Mouse (Mus musculus) intestine, embryonic 14.5 days (tissue): ENCODE results near the gene Acot7. TPM values are rescaled to one million over a fixed set of nuclear protein-coding genes. Genes with fewer than 3 reads are reported as not detected.

ENCODE experiments used
- ATAC-seq: fragments of 200-750 bp; cut with Nextera tagmentation; replicated peaks from 2 replicates; pipeline ENCODE4 v1.8.0; 2017; ENCODE audit warnings: low read depth, moderate number of reproducible peaks, moderate TSS enrichment, moderate library complexity; ENCODE audit not compliant: low FRiP score, low TSS enrichment
- DNase-seq: peaks from one replicate; pipeline ENCODE4 v3.0.0-alpha.2; 2018; ENCODE audit warnings: low spot score
- H3K27ac ChIP-seq: fragments of 300-500 bp; sonication (generic); 2 replicates; pipeline ENCODE4 v1.5.1; 2014; ENCODE audit warnings: low read depth, mild to moderate bottlenecking, control low read depth
- H3K27me3 ChIP-seq: fragments of 300-500 bp; sonication (generic); replicated peaks from 2 replicates; pipeline ENCODE4 v1.6.1; 2014; ENCODE audit warnings: low read length, control low read depth; ENCODE audit not compliant: control insufficient read depth, insufficient read depth
- H3K36me3 ChIP-seq: fragments of 300-500 bp; sonication (generic); 2 replicates; pipeline ENCODE4 v1.6.1; 2014; ENCODE audit warnings: low read length, control low read depth; ENCODE audit not compliant: control insufficient read depth, insufficient read depth
- H3K4me1 ChIP-seq: fragments of 300-500 bp; sonication (generic); replicated peaks from 2 replicates; pipeline ENCODE4 v1.6.1; 2014; ENCODE audit warnings: low read length, control low read depth, mixed read lengths; ENCODE audit not compliant: control insufficient read depth, insufficient read depth
- H3K4me2 ChIP-seq: fragments of 300-500 bp; sonication (generic); 2 replicates; pipeline ENCODE4 v1.6.1; 2014; ENCODE audit warnings: low read length
- H3K4me3 ChIP-seq: fragments of 300-500 bp; sonication (generic); 2 replicates; pipeline ENCODE4 v1.5.1; 2014; ENCODE audit warnings: low read depth, low read length, control low read depth, mixed read lengths
- H3K9ac ChIP-seq: fragments of 300-500 bp; sonication (generic); 2 replicates; pipeline ENCODE4 v1.6.1; 2014; ENCODE audit warnings: mild to moderate bottlenecking, low read length
- H3K9me3 ChIP-seq: fragments of 300-500 bp; sonication (generic); 2 replicates; pipeline ENCODE4 v1.6.1; 2016; ENCODE audit warnings: low read length, control low read depth; ENCODE audit not compliant: control insufficient read depth
- WGBS: fragments of 180-500 bp; shearing (Covaris S2); extraction: QIAGEN DNeasy Blood & Tissue Kit; methylation state at CpG from one replicate; pipeline ENCODE4 v1.1.7; 2014; 5-methylcytosine and 5-hydroxymethylcytosine counted together
- polyA plus RNA-seq: library from polyadenylated mRNA; unstranded; fragments of >200 nt; fragmentation: Nextera tagmentation; extraction: Ambion mirVana; gene quantifications from 2 replicates; pipeline ENCODE4 v1.2.1, GENCODE M21; 2014

Gene Acot7
- polyA plus RNA-seq, 1 experiment from 2014 or later = 61.5 TPM

- 78% methylated on average over 6 of the region's 6 CpGs for WGBS
- no peak for ATAC-seq
Observed at GRCm38 (mm10) chr4:152189071-152189470, 11.1 kb downstream of the Acot7 start.

GRCm38 (mm10) chr4:152189691-152190090 is 11.8 kb downstream of the Acot7 start:
- no peaks in the 10 kb centered on the region for H3K27me3 ChIP-seq
- no peak overlapping the region for H3K4me2 ChIP-seq
- no peaks in the 10 kb centered on the region for H3K9me3 ChIP-seq
- H3K36me3 ChIP-seq = no peaks in the 10 kb centered on the region
- H3K4me3 ChIP-seq = no peak overlapping the region
- peaks cover 16% of the 10 kb centered on the region for H3K4me1 ChIP-seq
- WGBS = 85% methylated on average over 4 of the region's 4 CpGs
- H3K9ac ChIP-seq = no peak overlapping the region
- H3K27ac ChIP-seq = no peak overlapping the region
- DNase-seq = no peak
- ATAC-seq = no peak

More at GRCm38 (mm10) chr4:152189071-152189470, 11.1 kb downstream of the Acot7 start:
- H3K4me1 ChIP-seq = peaks cover 16% of the 10 kb centered on the region
- no peak overlapping the region for H3K9ac ChIP-seq
- no peak overlapping the region for H3K27ac ChIP-seq
- H3K4me2 ChIP-seq = no peak overlapping the region
- no peaks in the 10 kb centered on the region for H3K36me3 ChIP-seq
- no peaks in the 10 kb centered on the region for H3K27me3 ChIP-seq
- H3K9me3 ChIP-seq = no peaks in the 10 kb centered on the region
- DNase-seq = no peak
- H3K4me3 ChIP-seq = no peak overlapping the region

- no peak for ATAC-seq
- no peak overlapping the region for H3K4me2 ChIP-seq
- WGBS = 69% methylated on average over 11 of the region's 11 CpGs
- H3K4me1 ChIP-seq = peaks cover 13% of the 10 kb centered on the region
- H3K9ac ChIP-seq = no peak overlapping the region
- DNase-seq = no peak
- H3K36me3 ChIP-seq = no peaks in the 10 kb centered on the region
- no peak overlapping the region for H3K4me3 ChIP-seq
- no peak overlapping the region for H3K27ac ChIP-seq
- no peaks in the 10 kb centered on the region for H3K9me3 ChIP-seq
- no peaks in the 10 kb centered on the region for H3K27me3 ChIP-seq
Observed at GRCm38 (mm10) chr4:152190096-152190653, 12.2 kb downstream of the Acot7 start.

- H3K27ac ChIP-seq = no peak overlapping the region
- no peaks in the 10 kb centered on the region for H3K27me3 ChIP-seq
- no peaks in the 10 kb centered on the region for H3K36me3 ChIP-seq
- no peak overlapping the region for H3K4me2 ChIP-seq
- H3K4me1 ChIP-seq = peaks cover 8% of the 10 kb centered on the region
- ATAC-seq (no peak), DNase-seq (no peak)
- no peak overlapping the region for H3K9ac ChIP-seq
- 68% methylated on average over 5 of the region's 5 CpGs for WGBS
- no peaks in the 10 kb centered on the region for H3K9me3 ChIP-seq
- H3K4me3 ChIP-seq = no peak overlapping the region
Observed at GRCm38 (mm10) chr4:152190701-152191100, 12.8 kb downstream of the Acot7 start.

DNA sequence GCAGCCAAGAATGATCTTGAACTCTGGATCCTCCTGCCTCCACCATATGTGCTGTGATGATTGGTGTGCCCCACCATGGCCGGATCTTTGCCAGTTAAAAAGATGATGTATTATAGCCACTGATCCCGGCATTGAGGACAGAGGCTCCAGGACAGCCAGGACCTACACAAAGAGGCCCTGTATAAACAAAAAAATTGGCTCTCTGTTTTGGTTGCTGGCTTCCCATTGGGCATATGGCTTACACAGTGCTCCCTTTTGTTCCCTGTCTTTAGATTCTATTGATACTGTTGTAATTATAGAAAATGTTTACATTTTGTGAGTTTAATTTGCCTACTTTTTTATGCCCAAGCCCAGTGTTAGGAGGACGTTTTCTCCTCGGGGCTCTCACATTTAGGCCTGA is 14.6 kb downstream of the Acot7 start:
- Histone ChIP-seq H3K4me3 (no peak overlapping the region), H3K27me3 (no peaks in the 10 kb centered on the region), H3K4me1 (no peaks in the 10 kb centered on the region), H3K36me3 (no peaks in the 10 kb centered on the region), H3K9ac (no peak overlapping the region), H3K27ac (no peak overlapping the region), H3K4me2 (no peak overlapping the region), H3K9me3 (no peaks in the 10 kb centered on the region)
- DNase-seq (no peak), ATAC-seq (no peak)
- WGBS = 48% methylated on average over 4 of the region's 4 CpGs

GRCm38 (mm10) chr4:152194476-152195175 is 16.7 kb downstream of the Acot7 start:
- DNase-seq = no peak
- 78% methylated on average over 3 of the region's 3 CpGs for WGBS
- Histone ChIP-seq H3K4me3 (no peak overlapping the region), H3K9me3 (no peaks in the 10 kb centered on the region), H3K4me2 (no peak overlapping the region), H3K9ac (no peak overlapping the region), H3K36me3 (no peaks in the 10 kb centered on the region), H3K4me1 (no peaks in the 10 kb centered on the region), H3K27me3 (no peaks in the 10 kb centered on the region), H3K27ac (no peak overlapping the region)
- no peak for ATAC-seq

- DNase-seq = no peak
- Histone ChIP-seq H3K9me3 (no peaks in the 10 kb centered on the region), H3K9ac (no peak overlapping the region), H3K4me1 (peaks cover 3% of the 10 kb centered on the region), H3K4me3 (no peak overlapping the region), H3K27ac (no peak overlapping the region), H3K4me2 (no peak overlapping the region), H3K36me3 (no peaks in the 10 kb centered on the region), H3K27me3 (no peaks in the 10 kb centered on the region)
- no peak for ATAC-seq
- 91% methylated on average over 8 of the region's 9 CpGs for WGBS
Observed at GRCm38 (mm10) chr4:152196276-152196675, 18.3 kb downstream of the Acot7 start.

DNA sequence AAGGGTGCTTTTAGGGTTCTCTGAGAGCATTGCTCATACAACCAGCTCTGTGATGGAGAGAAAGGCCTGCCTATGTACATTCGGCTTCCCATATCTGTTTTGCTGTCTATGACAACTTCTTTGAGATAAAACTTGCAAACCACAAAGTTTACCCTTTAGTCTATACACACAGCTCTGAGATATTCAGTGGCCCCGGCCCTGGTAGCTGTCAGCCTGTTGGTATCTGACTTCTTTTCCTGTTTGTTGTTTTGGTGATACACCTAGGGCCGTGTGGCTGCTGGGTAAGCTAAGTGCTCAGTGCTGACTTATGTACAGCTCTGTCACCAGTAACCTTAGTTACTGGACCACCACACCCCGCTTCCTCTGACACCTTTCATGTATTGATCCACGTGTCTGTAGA is 19.6 kb downstream of the Acot7 start:
- Histone ChIP-seq H3K9me3 (no peaks in the 10 kb centered on the region), H3K36me3 (no peaks in the 10 kb centered on the region), H3K4me2 (no peak overlapping the region), H3K4me1 (peaks cover 16% of the 10 kb centered on the region), H3K4me3 (no peak overlapping the region), H3K27ac (no peak overlapping the region), H3K9ac (no peak overlapping the region), H3K27me3 (no peaks in the 10 kb centered on the region)
- WGBS = 78% methylated on average over 5 of the region's 5 CpGs
- DNase-seq = no peak
- no peak for ATAC-seq

DNA sequence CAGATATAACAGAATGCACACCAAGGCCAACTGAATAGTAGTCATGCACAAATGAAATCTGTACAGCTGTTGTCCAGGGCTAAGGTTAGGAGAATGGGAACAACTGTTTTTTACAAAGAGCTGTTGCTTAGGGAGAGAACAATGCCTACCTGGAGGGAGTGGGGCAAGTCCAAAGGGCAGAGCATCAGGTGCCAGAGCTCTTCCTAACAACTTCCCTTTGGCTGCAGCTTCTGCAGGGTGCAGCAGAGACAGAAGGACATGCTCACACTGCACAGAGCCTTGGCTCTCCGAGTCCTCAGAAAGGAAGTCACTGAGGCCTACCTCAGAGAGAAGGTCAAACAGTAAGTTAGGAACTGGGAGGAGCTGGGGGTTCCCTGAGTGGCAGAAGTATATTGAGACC is 21.7 kb downstream of the Acot7 start:
- Histone ChIP-seq H3K36me3 (no peaks in the 10 kb centered on the region), H3K4me3 (no peak overlapping the region), H3K4me2 (no peak overlapping the region), H3K27me3 (no peaks in the 10 kb centered on the region), H3K4me1 (peaks cover 22% of the 10 kb centered on the region), H3K27ac (no peak overlapping the region), H3K9ac (no peak overlapping the region), H3K9me3 (no peaks in the 10 kb centered on the region)
- 73% methylated on average over 1 of the region's 1 CpGs for WGBS
- no peak for DNase-seq
- ATAC-seq = no peak
